Mouse (Mus musculus) liver (tissue): ENCODE results near the gene Nfe2l1.
"Not testable (repeated sequence)": the region's sequence is repeated elsewhere in the genome, so short reads cannot be mapped to it uniquely, and the experiment has no call there.

Experiments used
- DNase-seq: peaks from one replicate; pipeline ENCODE4 v3.0.0-alpha.2; 2020; ENCODE audit warnings: mixed read lengths

Gene Nfe2l1

GRCm38 (mm10) chr11:96816979-96817378 lies 12.8 kb downstream of the Nfe2l1 start:
- no peak for DNase-seq

DNA sequence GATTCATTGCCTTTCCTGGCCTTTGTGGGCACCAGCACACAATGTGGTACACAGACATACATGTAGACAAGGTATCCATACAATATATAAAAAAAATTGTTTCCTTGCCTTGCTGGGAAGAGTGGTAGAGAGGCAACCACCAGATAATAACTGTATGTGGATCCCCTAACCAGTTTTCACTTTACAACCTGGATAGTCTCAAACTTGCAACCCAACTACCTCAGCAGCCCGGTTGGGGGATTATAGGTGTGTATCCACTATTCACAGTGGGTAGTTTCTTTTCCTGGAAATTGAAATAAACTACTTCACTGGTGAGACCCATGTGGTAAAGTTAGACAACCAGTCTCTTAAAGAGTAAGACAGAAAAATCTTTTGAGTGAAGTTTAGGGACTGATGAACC lies 13.3 kb downstream of the Nfe2l1 start:
- DNase-seq = no peak

DNA sequence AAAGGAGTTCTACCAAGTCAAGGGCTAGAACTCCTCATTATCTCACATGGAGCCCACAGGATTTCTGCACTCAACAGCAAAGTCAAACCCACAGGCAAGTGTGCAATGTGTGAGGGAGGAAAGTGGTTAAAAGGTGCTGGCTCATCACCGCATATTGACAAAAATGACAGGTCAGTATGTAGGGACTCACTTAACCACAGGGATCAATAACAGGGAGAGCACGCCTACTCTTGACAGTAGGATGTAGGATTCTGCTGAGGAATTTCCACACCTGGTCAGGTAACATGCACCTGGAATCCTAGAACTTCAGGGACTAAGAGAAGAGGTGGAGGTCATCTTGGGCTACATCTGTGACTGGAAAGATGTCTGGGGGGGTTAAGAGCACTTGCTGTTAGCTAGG lies 13.9 kb downstream of the Nfe2l1 start:
- no peak for DNase-seq

DNA sequence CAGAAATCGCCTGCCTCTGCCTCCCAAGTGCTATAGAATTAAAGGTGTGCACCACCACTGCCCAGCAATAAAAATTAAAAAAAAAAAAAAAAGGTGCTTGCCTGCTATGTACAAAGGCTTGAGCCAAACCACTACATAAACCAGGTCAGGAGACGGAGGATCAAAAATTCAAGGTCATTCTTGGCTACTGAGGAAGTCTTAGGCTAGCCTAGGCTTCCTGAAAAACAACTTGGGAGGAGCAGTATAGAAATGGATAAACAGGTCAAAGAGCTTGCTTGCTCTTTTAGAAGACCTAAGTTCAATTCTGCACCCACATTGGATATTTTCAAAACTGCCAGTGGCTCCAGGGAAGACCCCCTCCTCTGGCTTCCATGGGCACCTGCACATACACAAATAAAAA lies 15.3 kb downstream of the Nfe2l1 start:
- no peak for DNase-seq

DNA sequence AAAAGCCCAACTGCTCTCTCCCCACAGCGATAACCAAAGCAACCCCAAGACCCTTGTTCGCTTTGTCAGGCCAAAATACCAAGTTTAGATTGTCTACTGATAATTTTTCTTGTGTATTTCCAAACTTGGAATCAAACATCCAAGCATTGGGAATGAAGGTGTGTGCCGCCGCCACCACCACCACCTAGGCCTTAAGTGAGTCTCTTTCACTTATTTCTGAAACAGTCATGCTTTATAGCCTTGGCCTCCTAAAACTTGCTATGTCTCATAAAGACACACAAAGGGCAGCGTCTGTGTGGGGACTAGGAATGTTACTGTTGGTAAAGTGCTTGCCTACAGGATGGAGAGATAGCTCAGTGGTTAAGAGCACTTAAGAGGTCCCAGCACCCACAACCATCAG lies 15.8 kb downstream of the Nfe2l1 start:
- no peak for DNase-seq

DNA sequence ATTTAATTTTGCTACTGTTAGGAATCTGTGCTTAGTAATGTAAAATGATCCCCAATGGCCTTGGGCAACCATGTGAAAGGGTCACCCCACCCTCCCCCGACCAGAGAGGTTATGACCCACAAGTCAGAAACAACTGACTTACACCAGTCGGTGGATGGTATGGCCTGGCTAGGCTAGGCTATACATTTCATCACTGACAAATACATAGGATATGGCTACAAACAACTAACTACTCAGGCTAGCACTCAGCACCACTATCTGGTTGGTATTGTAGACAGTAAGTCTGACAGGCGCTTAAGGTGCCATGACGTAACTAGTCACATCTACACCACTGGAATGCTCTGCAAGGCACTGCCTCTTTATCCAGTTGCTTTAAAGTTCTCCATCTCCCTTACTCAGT lies 16.3 kb downstream of the Nfe2l1 start:
- no peak for DNase-seq

DNA sequence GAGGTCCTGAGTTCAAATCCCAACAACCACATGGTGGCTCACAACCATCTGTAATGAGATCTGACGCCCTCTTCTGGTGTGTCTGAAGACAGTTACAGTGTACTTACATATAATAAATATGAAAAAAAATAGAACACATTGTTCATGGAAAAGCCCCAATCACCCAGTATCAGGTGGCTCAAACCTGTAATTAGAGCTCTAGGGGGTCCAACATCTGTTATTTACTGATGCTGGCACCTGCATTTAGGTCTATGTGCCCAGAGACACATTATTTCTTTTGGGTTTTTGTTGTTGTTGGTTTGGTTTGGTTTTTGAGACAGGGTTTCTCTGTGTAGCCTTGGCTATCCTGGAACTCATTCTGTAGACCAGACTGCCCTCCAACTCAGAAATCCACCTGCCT lies 18.6 kb downstream of the Nfe2l1 start:
- not testable (repeated sequence) for DNase-seq

DNA sequence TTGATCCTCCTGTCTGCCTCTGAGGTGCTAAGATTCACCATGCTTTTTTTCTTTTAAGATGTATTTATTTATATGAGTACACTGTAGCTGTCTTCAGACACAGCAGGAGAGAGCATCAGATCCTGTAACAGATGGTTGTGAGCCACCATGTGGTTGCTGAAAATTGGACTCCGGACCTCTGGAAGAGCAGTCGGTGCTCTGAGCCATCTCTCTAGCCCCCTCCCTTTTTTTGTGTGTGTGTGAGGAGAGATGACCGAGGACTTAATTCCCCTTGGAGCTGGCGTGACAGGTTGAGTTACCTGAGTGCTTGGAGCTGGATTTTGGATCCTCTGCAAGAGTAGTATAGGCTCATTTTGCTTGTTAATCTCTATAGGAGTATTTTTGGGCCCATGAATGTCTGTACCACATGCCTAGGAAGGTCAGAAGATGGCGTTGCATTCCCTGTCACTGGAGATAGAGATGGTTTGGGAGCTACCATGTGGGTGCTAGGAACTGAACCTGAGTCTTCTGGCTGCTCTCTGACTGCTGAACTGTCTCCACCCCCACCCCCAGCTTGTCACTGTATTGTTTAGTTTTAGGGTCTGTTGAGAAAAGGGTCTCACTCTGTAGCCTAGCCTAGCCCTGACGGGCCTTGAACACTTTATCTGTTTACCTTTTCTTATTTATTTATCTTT lies 20.1 kb downstream of the Nfe2l1 start:
- DNase-seq = no peak

DNA sequence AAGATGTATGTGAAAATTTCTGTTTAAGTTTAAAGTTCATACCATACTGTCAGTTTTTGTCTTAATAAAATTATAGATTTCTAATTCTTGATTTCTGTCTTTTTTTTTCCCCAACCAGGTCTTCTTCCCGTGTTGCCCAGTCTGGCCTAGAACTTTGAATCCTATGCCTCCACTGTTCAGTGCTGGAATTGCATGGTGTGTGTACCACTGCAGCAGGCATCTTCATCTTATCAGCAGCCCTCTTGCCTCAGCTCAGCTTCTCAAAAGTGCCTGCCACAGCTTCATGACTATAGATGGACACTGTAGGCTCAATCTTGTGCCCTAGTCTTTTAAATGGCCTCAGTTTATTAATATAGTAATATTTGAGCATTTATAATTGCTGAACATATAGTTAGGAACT lies 21.7 kb downstream of the Nfe2l1 start:
- DNase-seq = no peak

DNA sequence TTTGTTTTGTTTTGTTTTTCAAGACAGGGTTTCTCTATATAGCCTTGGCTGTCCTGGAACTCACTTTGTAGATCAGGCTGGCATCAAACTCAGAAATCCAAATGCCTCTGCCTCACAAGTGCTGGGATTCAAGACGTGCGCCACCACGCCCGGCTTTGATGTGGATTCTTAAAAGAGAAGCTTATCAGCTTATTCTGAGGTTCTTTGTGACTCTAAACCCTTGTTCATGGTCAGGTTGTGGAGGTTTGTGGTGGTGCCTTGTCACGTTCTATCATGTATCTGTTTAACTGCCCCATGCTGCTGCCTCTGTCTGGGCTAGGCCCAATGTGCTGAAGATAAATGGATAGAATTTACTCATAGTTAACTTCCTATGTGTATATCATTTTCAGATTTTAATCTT lies 24.2 kb downstream of the Nfe2l1 start:
- no peak for DNase-seq

GRCm38 (mm10) chr11:96799511-96799910 lies 30.3 kb downstream of the Nfe2l1 start:
- DNase-seq = no peak

DNA sequence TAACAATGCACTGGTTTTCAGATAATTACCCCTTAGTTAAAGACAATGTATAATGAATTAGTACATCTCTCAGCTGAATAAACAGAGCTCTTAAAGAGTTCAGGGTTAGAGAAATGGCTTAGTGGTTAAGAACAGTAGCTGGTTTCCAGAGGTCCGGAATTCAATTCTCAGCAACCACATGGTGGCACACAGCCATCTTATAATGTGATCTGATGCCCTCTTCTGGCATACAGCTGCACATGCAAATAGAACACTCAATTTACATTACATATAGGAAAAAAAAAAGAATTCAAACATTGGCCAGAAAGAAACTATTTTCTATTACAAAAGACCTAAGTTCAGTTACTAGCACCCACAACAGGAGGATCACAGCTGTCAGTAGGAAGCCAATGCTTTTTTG lies 33.2 kb downstream of the Nfe2l1 start:
- no peak for DNase-seq

DNA sequence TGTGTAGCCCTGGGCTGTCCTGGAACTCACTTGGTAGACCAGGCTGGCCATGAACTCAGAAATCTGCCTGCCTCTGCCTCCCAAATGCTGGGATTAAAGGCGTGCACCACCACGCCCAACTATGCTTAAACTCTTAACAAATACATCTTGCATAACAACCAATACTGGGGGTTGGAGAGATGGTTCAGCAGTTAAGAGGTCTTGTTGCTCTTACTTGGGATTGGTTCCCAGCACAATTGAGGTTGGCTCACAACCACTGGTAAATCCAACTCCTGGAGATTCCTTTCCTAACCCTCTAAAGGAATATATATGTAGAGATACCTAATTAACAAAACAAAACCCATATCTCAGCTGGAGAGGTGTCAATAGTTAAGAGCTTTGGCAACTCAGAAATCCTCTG lies 33.7 kb downstream of the Nfe2l1 start:
- no peak for DNase-seq

- DNase-seq = no peak
Observed at GRCm38 (mm10) chr11:96795491-96795890, 34.3 kb downstream of the Nfe2l1 start.

GRCm38 (mm10) chr11:96790681-96791080 lies 39.1 kb downstream of the Nfe2l1 start:
- no peak for DNase-seq

DNA sequence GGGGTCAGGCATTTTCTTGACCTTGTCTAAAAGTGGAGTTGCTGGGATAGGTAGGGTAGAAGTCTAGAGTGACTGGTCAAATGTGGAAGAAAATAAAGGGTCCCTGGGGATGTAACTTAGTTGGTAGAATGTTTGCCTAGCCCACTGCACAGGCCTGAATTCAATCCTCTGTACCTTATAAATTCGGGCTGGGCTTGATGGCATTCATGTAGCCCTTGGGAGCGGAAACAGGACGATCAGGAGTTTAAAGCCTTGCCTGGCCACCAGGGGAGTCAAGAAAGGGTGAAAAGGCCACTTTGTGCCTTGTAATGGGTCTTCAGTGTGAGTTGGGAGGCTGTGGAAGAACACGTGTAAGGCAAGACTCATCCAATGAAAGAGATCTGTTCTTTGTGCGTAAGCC lies 39.8 kb downstream of the Nfe2l1 start:
- DNase-seq = no peak

- DNase-seq = peak; percentile 91
Observed at GRCm38 (mm10) chr11:96788871-96789795, 40.6 kb downstream of the Nfe2l1 start, which contains the start of gene Cbx1. Gene Cbx1, plus strand, starts transcription at chr11:96789127.

- DNase-seq = no peak
Observed at GRCm38 (mm10) chr11:96786731-96787450, 42.9 kb downstream of the Nfe2l1 start.

- DNase-seq = peak; percentile 85
Observed at GRCm38 (mm10) chr11:96784847-96785246, 44.9 kb downstream of the Nfe2l1 start.

- DNase-seq = no peak
Observed at GRCm38 (mm10) chr11:96781425-96781824, 48.3 kb downstream of the Nfe2l1 start.

DNA sequence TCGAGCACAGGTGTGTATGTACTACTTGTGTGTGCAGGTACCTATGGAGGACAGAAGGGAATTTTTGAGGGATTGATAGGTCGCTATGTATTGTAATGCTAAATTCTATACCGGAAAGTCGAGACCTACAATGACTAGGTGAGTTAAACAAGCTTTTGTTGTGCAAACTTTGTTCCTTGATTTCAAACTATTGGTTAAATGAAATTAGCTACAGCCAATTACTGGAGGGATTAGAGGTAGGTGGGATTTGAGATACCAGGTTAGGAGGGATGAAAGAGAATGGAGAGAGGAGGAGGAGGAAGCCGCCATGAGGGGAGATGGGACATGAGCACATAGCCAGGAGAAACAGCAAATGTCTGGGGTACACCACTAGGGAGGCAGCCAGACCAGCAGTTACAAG lies 49.5 kb downstream of the Nfe2l1 start:
- no peak for DNase-seq

GRCm38 (mm10) chr11:96778061-96778627 lies 51.6 kb downstream of the Nfe2l1 start:
- DNase-seq = not testable (repeated sequence)
